Mouse (Mus musculus): Measurements from ENCODE around the gene Atg16l2. TPM values are rescaled to one million over a fixed set of nuclear protein-coding genes. Genes with fewer than 3 reads are reported as not detected.
A peak's percentile ranks its signal among the peaks of the same experiment; 100 is the strongest.

The Atg16l2 gene
- polyA plus RNA-seq, 1 experiment = 8.3 TPM

DNA sequence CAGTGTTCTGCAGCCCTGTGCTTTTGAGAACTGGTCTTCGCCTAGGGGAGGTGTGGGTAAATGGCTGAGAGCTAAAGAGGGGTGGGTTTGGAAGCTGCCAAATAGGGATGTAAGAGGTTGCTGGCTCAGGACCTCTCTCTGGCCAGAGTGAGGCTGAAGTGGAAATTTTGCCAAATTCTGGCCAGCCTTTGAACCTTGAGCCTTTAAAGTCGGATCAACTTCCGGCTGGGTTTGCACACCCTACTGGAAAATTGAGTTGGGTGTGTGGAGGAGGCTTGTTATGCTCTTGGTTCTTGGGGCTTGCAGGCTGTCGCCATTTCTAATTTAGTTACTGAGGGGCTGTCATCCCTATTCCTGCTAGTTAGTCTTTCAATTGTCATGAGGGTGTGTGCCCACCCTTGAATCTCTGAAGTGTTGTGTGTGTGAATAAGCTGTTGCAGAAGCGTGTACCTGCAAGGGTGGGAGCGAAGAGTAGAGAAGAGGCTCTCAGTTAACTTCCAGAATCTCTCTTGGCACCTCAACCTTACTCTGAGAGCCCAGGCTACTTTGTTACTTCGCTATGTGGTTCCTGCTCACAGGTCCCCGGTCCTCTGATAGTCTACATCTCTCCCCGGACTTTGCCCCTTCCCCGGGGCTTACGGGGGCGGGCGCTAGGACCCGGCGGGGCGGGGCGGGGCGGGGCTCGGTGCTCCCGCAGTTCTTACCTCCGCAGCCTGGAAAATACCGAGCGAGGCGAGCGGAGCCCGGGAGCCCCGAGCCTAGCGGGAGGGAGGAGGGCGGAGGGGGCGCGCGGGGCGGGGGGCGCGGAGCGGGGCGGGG, 18.6 kb upstream of the Atg16l2 start:
- Histone ChIP-seq H3K36me3 (ENCODE audit: control insufficient read depth, insufficient read depth) (no peaks in the 10 kb centered on the region), H3K27me3 (ENCODE audit: control insufficient read depth, insufficient read depth, insufficient read length) (no peaks in the 10 kb centered on the region), H3K79me2 (ENCODE audit: control insufficient read depth, insufficient read depth) (no peaks in the 10 kb centered on the region), H3ac (ENCODE audit: control insufficient read depth, insufficient read length, low read depth) (no peak overlapping the region), H3K79me3 (ENCODE audit: low read depth) (no peaks in the 10 kb centered on the region), H3K4me3 (ENCODE audit: insufficient read depth, poor library complexity, severe bottlenecking) (peak overlapping the region; percentile 14)
- TF ChIP-seq CTCF (IDR thresholded peaks at IDR 0.05; ENCODE audit: control insufficient read depth, insufficient read depth, insufficient read length) (no peak), USF1 (IDR thresholded peaks at IDR 0.05; ENCODE audit: low read depth) (no peak), MYOG (IDR thresholded peaks at IDR 0.05; ENCODE audit: control insufficient read depth, extremely low read depth, insufficient read length) (no peak), MYOD1 (IDR thresholded peaks at IDR 0.05; ENCODE audit: control insufficient read depth, insufficient read length, low read depth) (no peak), CEBPB (IDR thresholded peaks at IDR 0.05; ENCODE audit: low read depth) (no peak), MAX (IDR thresholded peaks at IDR 0.05) (no peak), FOSL1 (IDR thresholded peaks at IDR 0.05; ENCODE audit: insufficient read depth, low read length, poor library complexity, severe bottlenecking) (no peak)

DNA sequence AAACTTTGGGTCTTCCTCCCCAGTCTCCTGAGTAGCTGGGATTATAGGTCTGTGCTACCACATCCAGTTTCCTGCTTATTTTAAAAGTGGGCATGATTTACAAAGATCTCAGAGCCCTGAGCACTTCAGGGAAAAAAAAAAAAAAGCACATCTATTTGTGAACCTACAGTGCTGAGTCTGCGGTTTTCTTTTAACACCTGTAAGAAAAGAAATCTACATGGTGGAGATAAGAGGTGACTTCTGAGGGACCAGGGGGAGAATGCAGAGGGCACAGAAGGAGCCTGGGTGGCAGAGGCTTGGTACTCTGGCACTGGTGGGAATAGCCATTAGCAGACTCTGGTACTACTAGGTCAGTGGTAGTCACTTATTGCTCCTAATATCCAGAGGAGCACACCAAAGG, 17.7 kb upstream of the Atg16l2 start:
- Histone ChIP-seq H3K79me3 (ENCODE audit: low read depth) (no peaks in the 10 kb centered on the region), H3ac (ENCODE audit: control insufficient read depth, insufficient read length, low read depth) (no peak overlapping the region), H3K4me3 (ENCODE audit: insufficient read depth, poor library complexity, severe bottlenecking) (no peak overlapping the region)

DNA sequence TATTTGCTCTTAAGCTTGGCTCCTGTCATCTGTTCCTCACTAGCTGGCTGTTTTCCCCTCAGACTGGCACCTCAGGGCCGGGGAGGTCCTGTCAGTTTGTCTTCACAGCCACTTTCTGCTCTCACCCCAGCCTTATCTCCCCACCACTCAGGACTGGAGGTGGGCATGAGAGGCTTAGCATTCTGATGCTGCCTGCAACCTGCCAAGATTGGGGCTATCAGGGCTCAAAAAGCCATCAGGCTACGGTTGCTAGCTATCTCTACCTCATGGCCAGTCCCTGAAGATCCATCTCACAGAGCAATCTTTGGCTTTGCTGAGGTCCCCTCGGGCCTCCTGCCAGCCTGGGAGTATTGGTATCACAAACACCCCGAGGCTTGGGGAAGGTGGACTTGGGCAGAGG, 16.8 kb upstream of the Atg16l2 start:
- Histone ChIP-seq H3K4me3 (ENCODE audit: insufficient read depth, poor library complexity, severe bottlenecking) (no peak overlapping the region), H3K36me3 (ENCODE audit: control insufficient read depth, insufficient read depth) (no peaks in the 10 kb centered on the region), H3ac (ENCODE audit: control insufficient read depth, insufficient read length, low read depth) (no peak overlapping the region), H3K79me2 (ENCODE audit: control insufficient read depth, insufficient read depth) (no peaks in the 10 kb centered on the region), H3K27me3 (ENCODE audit: control insufficient read depth, insufficient read depth, insufficient read length) (no peaks in the 10 kb centered on the region), H3K79me3 (ENCODE audit: low read depth) (no peaks in the 10 kb centered on the region)
- TF ChIP-seq CTCF (IDR thresholded peaks at IDR 0.05; ENCODE audit: control insufficient read depth, insufficient read depth, insufficient read length) (no peak), MYOD1 (IDR thresholded peaks at IDR 0.05; ENCODE audit: control insufficient read depth, insufficient read length, low read depth) (no peak), FOSL1 (IDR thresholded peaks at IDR 0.05; ENCODE audit: insufficient read depth, low read length, poor library complexity, severe bottlenecking) (no peak), USF1 (IDR thresholded peaks at IDR 0.05; ENCODE audit: low read depth) (no peak), MYOG (IDR thresholded peaks at IDR 0.05; ENCODE audit: control insufficient read depth, extremely low read depth, insufficient read length) (no peak), CEBPB (IDR thresholded peaks at IDR 0.05; ENCODE audit: low read depth) (no peak), MAX (IDR thresholded peaks at IDR 0.05) (no peak)

More for the DNA sequence above, 17.7 kb upstream of the Atg16l2 start:
- TF ChIP-seq MAX (IDR thresholded peaks at IDR 0.05) = no peak
- TF ChIP-seq MYOG (IDR thresholded peaks at IDR 0.05; ENCODE audit: control insufficient read depth, extremely low read depth, insufficient read length) = no peak
- TF ChIP-seq MYOD1 (IDR thresholded peaks at IDR 0.05; ENCODE audit: control insufficient read depth, insufficient read length, low read depth) = no peak
- no peak for TF ChIP-seq USF1 (IDR thresholded peaks at IDR 0.05; ENCODE audit: low read depth)
- no peak for TF ChIP-seq FOSL1 (IDR thresholded peaks at IDR 0.05; ENCODE audit: insufficient read depth, low read length, poor library complexity, severe bottlenecking)
- TF ChIP-seq CTCF (IDR thresholded peaks at IDR 0.05; ENCODE audit: control insufficient read depth, insufficient read depth, insufficient read length) = no peak
- TF ChIP-seq CEBPB (IDR thresholded peaks at IDR 0.05; ENCODE audit: low read depth) = no peak
- Histone ChIP-seq H3K79me2 (ENCODE audit: control insufficient read depth, insufficient read depth) (no peaks in the 10 kb centered on the region), H3K36me3 (ENCODE audit: control insufficient read depth, insufficient read depth) (no peaks in the 10 kb centered on the region), H3K27me3 (ENCODE audit: control insufficient read depth, insufficient read depth, insufficient read length) (no peaks in the 10 kb centered on the region)

DNA sequence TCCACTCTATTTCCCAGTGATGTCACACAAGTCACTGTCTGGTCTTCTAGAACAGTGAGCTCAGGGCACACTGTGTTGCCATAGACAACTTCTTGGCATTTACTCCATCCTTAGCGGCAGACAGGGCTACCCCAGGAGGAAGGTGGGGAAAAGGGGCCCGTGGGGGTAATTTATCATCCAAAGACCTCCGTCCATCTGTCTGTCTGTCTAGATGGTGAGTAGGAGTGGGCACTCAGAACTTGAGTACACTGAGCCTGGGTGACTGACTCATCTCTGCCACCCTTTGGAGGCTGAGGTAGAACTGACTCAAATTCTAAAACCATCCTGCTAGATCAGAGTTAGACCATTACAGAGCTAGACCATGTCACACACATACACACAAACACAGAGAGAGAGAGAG, 15.0 kb upstream of the Atg16l2 start, which contains the start of gene Stard10:
Stard10 (plus strand) TSS at position 73 of the 400 bp plus-strand sequence.
- no peak within 1 kb of the TSS for H3ac ChIP-seq (ENCODE audit: control insufficient read depth, insufficient read length, low read depth)
- no peak within 1 kb of the TSS for H3K4me3 ChIP-seq (ENCODE audit: insufficient read depth, poor library complexity, severe bottlenecking)
- no peaks in the 10 kb centered on the region for H3K36me3 ChIP-seq (ENCODE audit: control insufficient read depth, insufficient read depth)
- H3K79me2 ChIP-seq (ENCODE audit: control insufficient read depth, insufficient read depth) = no peaks in the 10 kb centered on the region
- TF ChIP-seq MYOG (IDR thresholded peaks at IDR 0.05; ENCODE audit: control insufficient read depth, extremely low read depth, insufficient read length) (no peak), CTCF (IDR thresholded peaks at IDR 0.05; ENCODE audit: control insufficient read depth, insufficient read depth, insufficient read length) (no peak), FOSL1 (IDR thresholded peaks at IDR 0.05; ENCODE audit: insufficient read depth, low read length, poor library complexity, severe bottlenecking) (no peak), MAX (IDR thresholded peaks at IDR 0.05) (no peak), CEBPB (IDR thresholded peaks at IDR 0.05; ENCODE audit: low read depth) (no peak), MYOD1 (IDR thresholded peaks at IDR 0.05; ENCODE audit: control insufficient read depth, insufficient read length, low read depth) (no peak), USF1 (IDR thresholded peaks at IDR 0.05; ENCODE audit: low read depth) (no peak)
- H3K27me3 ChIP-seq (ENCODE audit: control insufficient read depth, insufficient read depth, insufficient read length) = no peaks in the 10 kb centered on the region
- H3K79me3 ChIP-seq (ENCODE audit: low read depth) = no peaks in the 10 kb centered on the region

DNA sequence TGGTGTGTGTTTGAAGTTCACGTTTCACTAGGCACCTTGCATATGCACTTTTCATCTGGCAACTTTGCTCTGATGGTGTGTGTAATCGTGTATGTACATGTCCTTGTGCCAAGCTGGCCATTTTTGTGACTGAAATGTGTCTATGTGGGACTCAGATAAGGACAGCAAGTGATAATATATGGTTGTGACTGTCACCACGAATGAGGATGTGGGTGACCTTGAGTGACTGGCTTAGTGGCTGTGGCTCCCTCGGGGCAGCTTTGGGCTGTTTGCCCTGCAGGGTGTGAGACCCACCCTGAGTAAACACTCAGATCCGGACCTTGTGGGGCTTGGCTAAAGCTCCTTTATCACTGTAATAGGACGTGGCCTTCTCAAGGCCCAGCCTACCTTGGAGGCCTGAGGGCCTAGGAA, 14.5 kb upstream of the Atg16l2 start:
- no peaks in the 10 kb centered on the region for H3K27me3 ChIP-seq (ENCODE audit: control insufficient read depth, insufficient read depth, insufficient read length)
- no peak for TF ChIP-seq USF1 (IDR thresholded peaks at IDR 0.05; ENCODE audit: low read depth)
- no peak for TF ChIP-seq CEBPB (IDR thresholded peaks at IDR 0.05; ENCODE audit: low read depth)
- no peak for TF ChIP-seq MYOG (IDR thresholded peaks at IDR 0.05; ENCODE audit: control insufficient read depth, extremely low read depth, insufficient read length)
- no peak for TF ChIP-seq MYOD1 (IDR thresholded peaks at IDR 0.05; ENCODE audit: control insufficient read depth, insufficient read length, low read depth)
- no peak for TF ChIP-seq CTCF (IDR thresholded peaks at IDR 0.05; ENCODE audit: control insufficient read depth, insufficient read depth, insufficient read length)
- TF ChIP-seq FOSL1 (IDR thresholded peaks at IDR 0.05; ENCODE audit: insufficient read depth, low read length, poor library complexity, severe bottlenecking) = no peak
- TF ChIP-seq MAX (IDR thresholded peaks at IDR 0.05) = no peak

More for the DNA sequence above, 14.5 kb upstream of the Atg16l2 start:
- Histone ChIP-seq H3K36me3 (ENCODE audit: control insufficient read depth, insufficient read depth) (no peaks in the 10 kb centered on the region), H3ac (ENCODE audit: control insufficient read depth, insufficient read length, low read depth) (no peak overlapping the region), H3K79me2 (ENCODE audit: control insufficient read depth, insufficient read depth) (no peaks in the 10 kb centered on the region), H3K4me3 (ENCODE audit: insufficient read depth, poor library complexity, severe bottlenecking) (no peak overlapping the region), H3K79me3 (ENCODE audit: low read depth) (no peaks in the 10 kb centered on the region)

Data from C2C12 (cell line).